Mouse (Mus musculus) c-Kit-positive CD71-positive TER-119-negative erythroid progenitor cells, embryonic 14.5 days (primary cell): ENCODE data around the gene Spr.

Source experiments
- DNase-seq: peaks from one replicate; pipeline ENCODE4 v3.0.0-alpha.2; 2013; ENCODE audit warnings: low read depth

Spr gene

GRCm38 (mm10) chr6:85131673-85132072, 5.9 kb downstream of the Spr start:
- peak; percentile 40 for DNase-seq

GRCm38 (mm10) chr6:85117545-85118511, 19.7 kb downstream of the Spr start:
- peak; percentile 16 for DNase-seq

DNA sequence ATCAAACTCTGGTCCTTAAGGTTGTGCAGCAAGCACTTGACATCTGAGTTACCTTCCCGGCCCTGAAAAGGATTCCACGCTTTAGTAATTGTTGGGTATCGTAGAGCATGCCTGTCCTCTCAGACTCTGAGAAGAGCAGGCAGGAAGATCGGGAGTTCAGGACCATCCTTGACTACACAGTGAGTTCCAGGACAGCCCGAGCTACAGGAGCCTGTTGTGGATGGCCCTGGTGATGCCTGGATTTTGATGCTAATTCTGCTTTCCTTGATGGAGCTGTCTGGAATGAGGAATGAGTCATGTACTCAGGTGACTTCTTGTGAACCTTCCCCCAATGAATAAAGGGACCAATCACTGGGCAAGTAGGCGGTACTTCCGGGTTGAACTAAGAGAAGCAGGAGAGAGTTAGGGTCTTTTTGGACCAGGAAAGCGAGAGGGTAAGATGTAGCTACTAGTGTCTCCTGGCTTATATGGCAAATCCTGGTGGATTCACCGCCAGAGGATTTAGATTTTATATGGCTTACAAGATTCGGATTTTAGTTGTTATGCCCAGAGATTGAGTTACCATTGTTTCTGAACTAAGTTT, 32.4 kb downstream of the Spr start:
- no peak for DNase-seq

DNA sequence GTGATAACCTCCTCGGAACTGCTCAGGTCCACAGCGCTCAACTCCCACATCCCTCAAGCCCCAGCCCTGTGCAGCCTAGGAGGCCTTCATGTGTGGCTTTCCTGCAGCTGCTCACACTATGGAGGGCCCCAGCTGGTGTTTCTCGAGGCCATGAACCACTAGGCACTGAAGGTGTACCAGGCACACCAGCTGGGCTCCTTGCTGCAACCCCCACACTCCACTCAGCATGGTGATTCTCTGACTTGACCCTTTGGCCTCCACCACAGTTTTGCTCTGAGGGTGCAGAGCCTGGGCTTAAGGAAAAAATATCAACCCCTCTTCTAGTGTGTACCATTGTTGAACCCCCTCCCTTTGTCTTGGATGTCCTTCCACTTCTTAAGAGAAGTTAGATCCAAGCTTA, 34.2 kb downstream of the Spr start:
- DNase-seq, result no peak

- DNase-seq, result no peak
Measured at GRCm38 (mm10) chr6:85096441-85096840, 41.1 kb downstream of the Spr start.

- DNase-seq, result no peak
Measured at GRCm38 (mm10) chr6:85087425-85087824, 50.1 kb downstream of the Spr start.

- no peak for DNase-seq
Measured at GRCm38 (mm10) chr6:85086645-85087044, 50.9 kb downstream of the Spr start.
